Mouse (Mus musculus) megakaryocyte-erythroid progenitor cell, adult 5-6 weeks (primary cell): ENCODE results near the gene Gm38431. TPM values are rescaled to one million over a fixed set of nuclear protein-coding genes. Genes with fewer than 3 reads are reported as not detected.

Source experiments
- ATAC-seq: replicated peaks from 2 replicates; pipeline ENCODE4 v1.8.0; 2016; ENCODE audit warnings: mild to moderate bottlenecking, inconsistent platforms; ENCODE audit not compliant: severe bottlenecking, poor library complexity, low FRiP score, low TSS enrichment
- total RNA-seq, 2 experiments: library from RNA; stranded (forward) in 1 of 2; stranded (reverse) in 1 of 2; fragments of 200-1000, 215-1000 nt in 1 of 2; fragments of >200 nt in 1 of 2; fragmentation: Nextera tagmentation in 1 of 2; gene quantifications; 2 replicates each; pipeline ENCODE4 v1.2.3; 2014 to 2017

The Gm38431 gene
- total RNA-seq, 2 experiments from 2014 or later: 15.6 to 38.6 TPM

- ATAC-seq: no peak
These were observed 64.9 kb downstream of the Gm38431 start for GRCm38 (mm10) chr9:21026849-21027248.

- no peak for ATAC-seq
These were observed 66.5 kb downstream of the Gm38431 start for GRCm38 (mm10) chr9:21025258-21025810.

DNA sequence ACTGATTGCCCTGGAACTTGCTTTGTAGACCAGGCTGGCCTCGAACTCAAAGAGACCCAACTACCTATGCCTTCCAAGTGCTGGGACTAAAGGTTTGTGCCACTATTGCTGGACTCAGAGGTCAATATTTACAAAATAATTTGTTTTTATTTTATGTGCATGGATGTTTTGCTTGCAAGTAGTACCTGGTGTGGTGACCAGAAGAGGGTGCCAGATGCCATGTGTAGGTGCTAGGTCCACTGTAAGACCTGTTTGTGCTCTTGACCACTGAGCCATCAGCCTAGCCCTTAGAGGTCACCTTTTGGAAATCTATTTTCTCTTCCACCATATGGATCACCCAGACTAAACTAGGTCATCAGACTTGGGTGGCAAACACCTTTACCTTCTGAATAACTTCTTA, 69.1 kb downstream of the Gm38431 start:
- ATAC-seq: no peak

DNA sequence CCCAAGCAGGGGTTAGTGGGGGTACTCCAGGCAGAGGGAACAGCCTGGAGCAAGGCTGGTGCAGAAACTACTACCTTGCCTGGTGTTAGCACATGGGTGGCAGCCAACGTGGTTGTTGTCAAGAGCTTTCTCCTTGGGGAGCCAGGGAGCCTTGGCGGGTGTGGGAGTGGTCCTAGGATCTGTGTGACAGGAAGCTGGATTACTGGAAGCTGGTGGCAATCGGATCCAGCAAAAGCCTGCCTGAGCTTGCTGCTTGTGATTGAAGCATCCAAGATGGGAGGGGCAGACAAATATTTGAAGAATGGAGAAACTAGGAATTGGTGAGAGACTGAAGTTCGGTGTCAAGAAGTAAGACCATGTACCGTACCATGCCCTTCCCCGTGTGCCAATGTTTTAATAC, 69.5 kb downstream of the Gm38431 start:
- no peak for ATAC-seq

- ATAC-seq: no peak
These were observed 70.4 kb downstream of the Gm38431 start for GRCm38 (mm10) chr9:21021363-21021762.

GRCm38 (mm10) chr9:21018600-21018999, 73.2 kb downstream of the Gm38431 start:
- ATAC-seq: no peak

Other genes starting within 250 kb of the Gm38431 start
- 37.9 and 44.3 TPM in 2 replicates for gene A230050P20Rik, start 223.4 kb downstream of the Gm38431 start, total RNA-seq (2014; fragmentation: Nextera tagmentation)
- 11.9 and 24.0 TPM in 2 replicates for gene A230050P20Rik, start 223.4 kb downstream of the Gm38431 start, total RNA-seq (2017)
- 1.1 and 2.7 TPM in 2 replicates for gene Angptl6, start 212.3 kb downstream of the Gm38431 start, total RNA-seq (2014; fragmentation: Nextera tagmentation)
- 0.42 TPM in 1 of 2 replicates, not detected in the other for gene Angptl6, start 212.3 kb downstream of the Gm38431 start, total RNA-seq (2017)
- gene Ppan, start 203.8 kb downstream of the Gm38431 start, total RNA-seq (2014; fragmentation: Nextera tagmentation): 127 and 174 TPM in 2 replicates
- gene Ppan, start 203.8 kb downstream of the Gm38431 start, total RNA-seq (2017): 154 and 175 TPM in 2 replicates
- gene Eif3g, start 193.4 kb downstream of the Gm38431 start, total RNA-seq (2014; fragmentation: Nextera tagmentation): 308 and 325 TPM in 2 replicates
- gene Eif3g, start 193.4 kb downstream of the Gm38431 start, total RNA-seq (2017): 259 and 301 TPM in 2 replicates
- 163 and 192 TPM in 2 replicates for gene Dnmt1, start 132.1 kb downstream of the Gm38431 start, total RNA-seq (2014; fragmentation: Nextera tagmentation)
- gene Dnmt1, start 132.1 kb downstream of the Gm38431 start, total RNA-seq (2017): 190 and 210 TPM in 2 replicates
- gene S1pr2, start 115.2 kb downstream of the Gm38431 start, total RNA-seq (2014; fragmentation: Nextera tagmentation): 1.7 and 3.4 TPM in 2 replicates
- gene S1pr2, start 115.2 kb downstream of the Gm38431 start, total RNA-seq (2017): 0.46 TPM in 1 of 2 replicates, not detected in the other
- 66.2 and 78.8 TPM in 2 replicates for gene Mrpl4, start 89.3 kb downstream of the Gm38431 start, total RNA-seq (2014; fragmentation: Nextera tagmentation)
- gene Mrpl4, start 89.3 kb downstream of the Gm38431 start, total RNA-seq (2017): 23.7 and 43.3 TPM in 2 replicates
- gene Icam1, start 76.0 kb downstream of the Gm38431 start, total RNA-seq (2014; fragmentation: Nextera tagmentation): 1.9 and 3.4 TPM in 2 replicates
- gene Icam1, start 76.0 kb downstream of the Gm38431 start, total RNA-seq (2017): 3.6 TPM in 2 replicates
- 34.3 and 38.9 TPM in 2 replicates for gene Icam4, start 62.6 kb downstream of the Gm38431 start, total RNA-seq (2014; fragmentation: Nextera tagmentation)
- 16.3 and 40.0 TPM in 2 replicates for gene Icam4, start 62.6 kb downstream of the Gm38431 start, total RNA-seq (2017)
- gene Icam5, start 59.9 kb downstream of the Gm38431 start, total RNA-seq (2014; fragmentation: Nextera tagmentation): 1.1 and 1.2 TPM in 2 replicates
- 0.05 and 0.27 TPM in 2 replicates for gene Icam5, start 59.9 kb downstream of the Gm38431 start, total RNA-seq (2017)
- 10.2 TPM in 1 of 2 replicates, not detected in the other for gene Zglp1, start 24.9 kb downstream of the Gm38431 start, total RNA-seq (2014; fragmentation: Nextera tagmentation)
- 1.7 TPM in 1 of 2 replicates, not detected in the other for gene Zglp1, start 24.9 kb downstream of the Gm38431 start, total RNA-seq (2017)
- gene Gm49373, start 18.9 kb downstream of the Gm38431 start, total RNA-seq (2014; fragmentation: Nextera tagmentation): 4.5 TPM in 1 of 2 replicates, not detected in the other
- not detected in 2 replicates for gene Gm49373, start 18.9 kb downstream of the Gm38431 start, total RNA-seq (2017)
- gene Fdx1l, start 18.4 kb downstream of the Gm38431 start, total RNA-seq (2014; fragmentation: Nextera tagmentation): 66.9 and 79.7 TPM in 2 replicates
- 60.6 and 70.5 TPM in 2 replicates for gene Fdx1l, start 18.4 kb downstream of the Gm38431 start, total RNA-seq (2017)
- 66.3 and 81.1 TPM in 2 replicates for gene Raver1, start within 50 bp of the Gm38431 start, total RNA-seq (2014; fragmentation: Nextera tagmentation)
- gene Raver1, start within 50 bp of the Gm38431 start, total RNA-seq (2017): 12.9 and 16.8 TPM in 2 replicates
- 24.9 and 40.0 TPM in 2 replicates for gene Tyk2, start 39.2 kb upstream of the Gm38431 start, total RNA-seq (2014; fragmentation: Nextera tagmentation)
- 13.2 and 14.4 TPM in 2 replicates for gene Tyk2, start 39.2 kb upstream of the Gm38431 start, total RNA-seq (2017)
- 182 and 193 TPM in 2 replicates for gene Cdc37, start 58.0 kb upstream of the Gm38431 start, total RNA-seq (2014; fragmentation: Nextera tagmentation)
- gene Cdc37, start 58.0 kb upstream of the Gm38431 start, total RNA-seq (2017): 385 and 442 TPM in 2 replicates
- gene Pde4a, start 73.7 kb upstream of the Gm38431 start, total RNA-seq (2014; fragmentation: Nextera tagmentation): 23.5 and 24.3 TPM in 2 replicates
- gene Pde4a, start 73.7 kb upstream of the Gm38431 start, total RNA-seq (2017): 2.2 and 3.8 TPM in 2 replicates
- gene Keap1, start 147.4 kb upstream of the Gm38431 start, total RNA-seq (2014; fragmentation: Nextera tagmentation): 25.3 and 27.2 TPM in 2 replicates
- gene Keap1, start 147.4 kb upstream of the Gm38431 start, total RNA-seq (2017): 32.7 and 39.8 TPM in 2 replicates
- 0.59 TPM in 1 of 2 replicates, not detected in the other for gene S1pr5, start 156.4 kb upstream of the Gm38431 start, total RNA-seq (2014; fragmentation: Nextera tagmentation)
- 1.1 TPM in 1 of 2 replicates, not detected in the other for gene S1pr5, start 156.4 kb upstream of the Gm38431 start, total RNA-seq (2017)
- gene Atg4d, start 173.3 kb upstream of the Gm38431 start, total RNA-seq (2014; fragmentation: Nextera tagmentation): 8.9 and 13.9 TPM in 2 replicates
- 11.9 and 25.7 TPM in 2 replicates for gene Atg4d, start 173.3 kb upstream of the Gm38431 start, total RNA-seq (2017)
- 50.7 and 81.7 TPM in 2 replicates for gene Kri1, start 196.0 kb upstream of the Gm38431 start, total RNA-seq (2014; fragmentation: Nextera tagmentation)
- gene Kri1, start 196.0 kb upstream of the Gm38431 start, total RNA-seq (2017): 55.3 and 86.3 TPM in 2 replicates
- gene Cdkn2d, start 199.4 kb upstream of the Gm38431 start, total RNA-seq (2014; fragmentation: Nextera tagmentation): 5.7 and 7.4 TPM in 2 replicates
- gene Cdkn2d, start 199.4 kb upstream of the Gm38431 start, total RNA-seq (2017): 8.5 and 11.3 TPM in 2 replicates
- gene Ap1m2, start 220.3 kb upstream of the Gm38431 start, total RNA-seq (2014; fragmentation: Nextera tagmentation): 0.42 TPM in 1 of 2 replicates, not detected in the other
- not detected in 2 replicates for gene Ap1m2, start 220.3 kb upstream of the Gm38431 start, total RNA-seq (2017)
- gene Slc44a2, start 228.7 kb upstream of the Gm38431 start, total RNA-seq (2014; fragmentation: Nextera tagmentation): 25.8 and 30.7 TPM in 2 replicates
- gene Slc44a2, start 228.7 kb upstream of the Gm38431 start, total RNA-seq (2017): 22.6 and 23.7 TPM in 2 replicates